Mouse (Mus musculus) bone marrow macrophage, adult 2 months (primary cell): Measurements from ENCODE around the gene Rad51b. TPM values are rescaled to one million over a fixed set of nuclear protein-coding genes. Genes with fewer than 3 reads are reported as not detected.

Source experiments
- H3K27ac ChIP-seq: 2 replicates; pipeline ENCODE4 v1.5.1; 2012; ENCODE audit warnings: low read depth, low read length; ENCODE audit not compliant: insufficient read depth
- H3K4me1 ChIP-seq: 2 replicates; pipeline ENCODE4 v1.6.1; 2012; ENCODE audit warnings: low read length; ENCODE audit not compliant: control insufficient read depth, insufficient read depth
- H3K4me3 ChIP-seq: 2 replicates; pipeline ENCODE4 v1.5.1; 2012; ENCODE audit warnings: mild to moderate bottlenecking, low read length, moderate library complexity; ENCODE audit not compliant: insufficient read depth
- CTCF ChIP-seq: IDR thresholded peaks from 2 replicates; pipeline ENCODE4 v1.5.1; 2012; ENCODE audit warnings: low read depth, mild to moderate bottlenecking, low read length, moderate library complexity
- POLR2A ChIP-seq: IDR thresholded peaks from 2 replicates; pipeline ENCODE4 v1.6.1; 2012; ENCODE audit warnings: mild to moderate bottlenecking, low read depth, low read length, borderline replicate concordance
- polyA plus RNA-seq: library from polyadenylated mRNA; stranded (reverse); fragments of >200 nt; gene quantifications from 2 replicates; pipeline ENCODE4 v1.2.4, GENCODE M21; 2012; ENCODE audit not compliant: missing spikeins, insufficient read depth, insufficient read length

The Rad51b gene
- polyA plus RNA-seq, 1 experiment: 2.8 TPM

GRCm38 (mm10) chr12:79759180-79759902 is 462.3 kb downstream of the Rad51b start:
- peaks cover 44% of the 10 kb centered on the region for H3K4me1 ChIP-seq

DNA sequence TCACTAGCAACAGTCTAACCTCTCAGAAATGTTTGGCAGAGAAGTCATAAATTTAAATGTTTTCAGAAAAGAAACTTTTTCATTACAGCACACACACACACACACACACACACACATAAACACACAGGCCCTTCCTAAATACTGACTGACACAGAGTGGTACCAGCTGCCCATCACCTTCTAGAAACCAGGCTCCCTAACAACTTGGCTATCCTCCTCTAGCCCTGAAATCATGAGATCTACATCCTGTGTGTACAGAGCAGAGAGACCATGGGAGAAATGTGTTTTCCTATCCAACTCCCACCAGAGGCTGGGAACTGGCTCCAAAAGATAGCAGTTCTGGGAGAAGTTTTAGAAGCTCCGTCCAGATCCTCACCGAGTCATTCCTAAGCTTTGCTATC is 464.1 kb downstream of the Rad51b start:
- H3K4me1 ChIP-seq: peaks cover 31% of the 10 kb centered on the region
- H3K27ac ChIP-seq: no peak overlapping the region
- no peak for TF ChIP-seq POLR2A
- no peak for TF ChIP-seq CTCF
- H3K4me3 ChIP-seq: no peak overlapping the region

More at GRCm38 (mm10) chr12:79759180-79759902, 462.3 kb downstream of the Rad51b start:
- Histone ChIP-seq H3K27ac (peak overlapping the region; percentile 67), H3K4me3 (no peak overlapping the region)
- no peak for TF ChIP-seq CTCF
- TF ChIP-seq POLR2A: no peak

GRCm38 (mm10) chr12:79762087-79762486 is 465.0 kb downstream of the Rad51b start:
- H3K4me1 ChIP-seq: peaks cover 31% of the 10 kb centered on the region
- no peak overlapping the region for H3K4me3 ChIP-seq
- no peak for TF ChIP-seq POLR2A
- TF ChIP-seq CTCF: no peak
- no peak overlapping the region for H3K27ac ChIP-seq

- H3K4me1 ChIP-seq: peaks cover 28% of the 10 kb centered on the region
- no peak overlapping the region for H3K4me3 ChIP-seq
- TF ChIP-seq POLR2A: no peak
- no peak overlapping the region for H3K27ac ChIP-seq
Measured at GRCm38 (mm10) chr12:79762570-79763275, 465.6 kb downstream of the Rad51b start.

DNA sequence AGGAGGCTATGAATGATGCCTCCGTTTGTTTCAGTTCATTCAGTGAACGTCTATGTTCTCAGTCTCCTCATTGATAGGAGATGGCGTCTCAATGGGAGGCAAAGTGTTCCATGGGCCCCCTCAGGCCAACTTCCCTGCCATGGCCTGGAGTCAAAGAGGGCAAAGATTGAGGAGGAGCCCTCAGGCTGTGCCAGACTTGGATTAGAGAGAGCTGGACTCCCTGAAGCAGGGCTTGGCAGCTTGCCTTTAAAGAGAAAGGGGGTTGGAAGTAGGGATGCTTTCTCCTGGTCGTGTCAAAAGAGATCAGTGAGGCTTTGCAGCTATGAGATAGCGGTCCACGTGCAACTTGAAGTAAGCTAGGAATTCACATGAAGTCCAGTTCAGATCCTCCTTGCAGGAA is 469.0 kb downstream of the Rad51b start:
- Histone ChIP-seq H3K4me1 (no peaks in the 10 kb centered on the region), H3K27ac (no peak overlapping the region), H3K4me3 (no peak overlapping the region)
- no peak for TF ChIP-seq POLR2A
- TF ChIP-seq CTCF: no peak

DNA sequence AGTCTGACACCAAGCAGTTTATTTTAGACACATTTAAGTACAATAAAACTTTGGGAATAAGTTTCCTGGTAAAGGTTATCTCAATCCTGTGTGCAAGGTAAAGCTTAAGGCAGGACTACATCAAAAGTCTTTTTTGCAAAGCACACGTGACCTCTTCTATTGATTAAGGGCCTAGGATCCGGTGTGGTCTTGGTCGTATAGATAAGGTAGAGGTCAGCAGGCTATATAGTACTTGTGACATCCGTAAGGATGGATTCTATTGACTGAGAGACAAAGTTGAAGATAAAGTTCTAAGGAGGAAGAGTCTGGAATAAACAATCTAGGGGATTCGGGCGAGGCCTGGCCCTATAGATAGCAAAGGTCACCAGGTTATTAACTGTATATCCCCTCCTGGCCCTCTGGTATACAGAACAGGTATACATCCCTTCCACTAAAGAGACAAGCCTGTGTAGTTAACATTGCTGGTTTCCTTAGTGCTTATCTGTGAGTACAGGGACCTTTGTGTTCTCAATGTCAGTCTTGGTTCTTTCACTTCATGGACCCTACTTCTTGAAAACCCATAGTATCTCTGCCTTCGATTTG is 471.8 kb downstream of the Rad51b start:
- TF ChIP-seq POLR2A: no peak
- TF ChIP-seq CTCF: no peak

DNA sequence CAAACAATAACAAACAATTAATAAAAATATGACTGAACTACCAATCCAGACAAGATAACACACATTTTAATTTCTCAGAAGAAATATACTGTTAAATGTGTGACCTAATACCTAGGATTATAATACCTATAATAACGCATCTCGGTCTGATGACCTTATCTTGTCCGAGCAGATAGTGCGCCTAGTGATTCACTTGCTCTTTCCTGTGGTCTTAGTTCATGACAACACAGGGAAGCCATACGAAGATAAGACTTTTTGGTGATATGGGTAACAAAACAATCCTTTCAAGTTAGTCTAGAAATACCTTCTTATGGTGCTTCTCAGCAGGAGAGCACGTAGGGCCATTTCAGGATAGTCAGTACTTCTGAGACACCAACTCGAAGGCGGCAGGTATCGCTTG is 472.7 kb downstream of the Rad51b start:
- no peak for TF ChIP-seq POLR2A
- TF ChIP-seq CTCF: no peak
- H3K4me1 ChIP-seq: no peaks in the 10 kb centered on the region
- no peak overlapping the region for H3K27ac ChIP-seq
- no peak overlapping the region for H3K4me3 ChIP-seq

More for the DNA sequence above, 471.8 kb downstream of the Rad51b start:
- Histone ChIP-seq H3K27ac (no peak overlapping the region), H3K4me3 (no peak overlapping the region), H3K4me1 (no peaks in the 10 kb centered on the region)

DNA sequence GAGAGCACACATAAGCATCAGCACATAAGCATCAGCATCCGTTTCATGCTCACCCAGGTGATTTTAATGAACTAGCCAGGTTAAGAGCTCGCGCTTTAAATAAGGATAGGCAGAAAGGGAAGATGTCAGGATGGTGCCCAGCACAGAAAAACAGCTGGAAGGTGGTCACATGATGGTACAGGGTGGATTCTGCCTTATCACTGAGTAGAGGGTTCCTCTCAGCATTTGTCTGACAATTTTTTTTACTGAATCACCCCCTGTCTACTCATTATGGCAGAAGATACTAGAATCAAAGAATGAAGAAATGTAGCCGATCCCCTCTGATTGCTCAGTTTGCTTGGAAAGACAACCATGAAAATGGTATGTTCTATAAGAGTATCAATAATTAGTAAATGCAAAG is 474.1 kb downstream of the Rad51b start:
- H3K4me1 ChIP-seq: no peaks in the 10 kb centered on the region
- H3K27ac ChIP-seq: no peak overlapping the region
- TF ChIP-seq CTCF (no peak), POLR2A (no peak)
- no peak overlapping the region for H3K4me3 ChIP-seq

DNA sequence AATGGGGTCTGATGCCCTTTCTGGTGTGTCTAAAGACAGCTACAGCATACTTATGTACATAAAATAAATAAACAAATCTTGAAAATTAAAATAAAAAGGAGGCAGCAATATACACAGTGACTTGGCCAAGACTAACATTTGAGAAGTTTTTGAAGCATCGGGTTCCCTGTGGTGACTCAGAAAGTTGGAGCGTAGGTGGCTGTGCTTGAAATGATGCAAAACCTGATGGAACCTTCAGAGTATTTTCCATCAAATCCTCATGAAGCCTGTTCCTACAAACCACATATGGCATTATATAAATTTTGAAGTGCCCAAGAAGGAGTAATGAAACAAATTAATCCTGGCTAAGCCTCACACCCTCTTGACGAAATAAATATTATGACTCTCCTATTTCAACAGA is 474.7 kb downstream of the Rad51b start:
- H3K4me1 ChIP-seq: no peaks in the 10 kb centered on the region
- no peak overlapping the region for H3K4me3 ChIP-seq
- TF ChIP-seq CTCF (no peak), POLR2A (no peak)
- no peak overlapping the region for H3K27ac ChIP-seq

DNA sequence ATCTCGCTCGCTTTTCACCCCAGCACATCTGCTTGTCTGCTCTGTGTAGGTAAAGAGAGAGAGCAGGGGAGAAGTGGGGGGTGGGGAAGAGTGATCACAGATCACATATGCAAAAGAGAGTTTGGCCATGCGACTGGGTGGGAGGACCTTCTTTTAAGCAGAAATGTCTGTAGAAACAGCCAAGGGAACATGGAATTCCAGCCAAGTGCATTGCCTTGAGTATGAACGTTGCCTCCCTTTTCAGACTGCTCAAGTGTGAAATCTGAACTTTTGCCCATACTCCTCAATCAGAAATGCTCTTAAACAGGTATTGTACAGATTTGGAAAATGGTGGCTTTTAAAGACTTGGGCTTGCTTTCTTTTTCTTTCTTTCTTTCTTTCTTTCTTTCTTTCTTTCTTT is 476.2 kb downstream of the Rad51b start:
- H3K27ac ChIP-seq: no peak overlapping the region
- TF ChIP-seq CTCF (no peak), POLR2A (no peak)
- no peaks in the 10 kb centered on the region for H3K4me1 ChIP-seq
- no peak overlapping the region for H3K4me3 ChIP-seq
